Mouse (Mus musculus): ENCODE results near the gene 7530416G11Rik.

The 7530416G11Rik gene

DNA sequence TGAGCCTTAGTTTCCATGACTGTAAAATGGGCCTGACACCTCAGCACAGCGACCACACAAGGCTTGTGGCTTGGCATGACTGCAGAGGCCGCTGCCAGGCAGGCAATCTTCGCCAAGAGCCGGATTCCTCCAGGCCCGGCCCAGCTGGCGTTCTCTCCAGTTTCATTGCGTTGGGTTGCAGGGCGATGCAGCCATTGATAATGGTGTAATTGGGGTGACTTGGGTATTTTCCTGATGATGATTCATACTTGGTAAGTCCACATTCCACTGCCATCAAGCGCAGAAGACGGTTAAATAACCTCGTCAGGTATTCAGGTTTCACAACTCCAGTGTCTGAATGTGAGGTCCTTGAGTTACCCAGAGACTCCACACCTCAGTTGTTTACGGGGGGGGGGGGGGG lies 23.7 kb downstream of the 7530416G11Rik start:
- no peak for DNase-seq

- DNase-seq: peak; percentile 69 to 74
These were observed 25.4 kb downstream of the 7530416G11Rik start for GRCm38 (mm10) chr15:85477584-85477983.

GRCm38 (mm10) chr15:85474697-85475096 lies 28.3 kb downstream of the 7530416G11Rik start:
- no peak for DNase-seq

DNA sequence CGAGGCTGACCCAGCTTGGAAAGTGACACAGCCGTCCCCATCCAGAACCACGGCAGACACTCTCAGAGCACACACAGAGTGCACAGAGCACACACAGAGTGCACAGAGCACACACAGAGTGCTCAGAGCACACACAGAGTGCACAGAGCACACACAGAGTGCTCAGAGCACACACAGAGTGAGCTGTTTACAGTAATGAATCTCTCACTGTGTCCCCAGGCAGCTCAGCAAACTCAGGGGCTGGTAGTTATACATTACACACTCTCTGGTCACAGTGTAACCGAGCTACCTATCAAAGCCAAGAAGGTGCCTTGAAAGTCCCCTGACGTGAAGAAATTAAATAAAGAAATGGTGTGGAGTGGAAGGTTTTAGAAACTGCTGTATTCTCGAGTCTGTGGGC lies 33.6 kb downstream of the 7530416G11Rik start:
- no peak for DNase-seq

- no peak for DNase-seq
These were observed 36.5 kb downstream of the 7530416G11Rik start for GRCm38 (mm10) chr15:85466456-85467067.

GRCm38 (mm10) chr15:85464823-85465565 lies 38.0 kb downstream of the 7530416G11Rik start:
- DNase-seq: no peak

DNA sequence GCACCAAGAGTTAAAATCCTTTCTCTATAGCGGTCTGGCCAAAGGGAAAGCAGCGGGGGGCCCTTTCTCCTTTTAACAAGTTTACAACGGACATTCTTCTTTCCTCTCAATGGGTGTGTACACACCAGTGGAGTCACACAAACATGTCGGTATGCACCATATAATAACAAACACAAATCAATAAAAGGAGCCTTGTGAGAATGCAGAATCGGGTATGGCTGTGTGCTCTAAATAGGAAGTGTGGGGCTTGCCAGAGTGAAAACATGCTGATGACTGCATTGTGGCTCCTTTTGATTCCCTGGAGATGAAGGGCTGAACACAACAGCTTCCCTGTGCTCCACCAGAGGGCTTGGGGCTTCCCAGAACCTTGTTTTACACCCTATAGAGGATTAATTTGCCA lies 38.8 kb downstream of the 7530416G11Rik start:
- no peak for DNase-seq

DNA sequence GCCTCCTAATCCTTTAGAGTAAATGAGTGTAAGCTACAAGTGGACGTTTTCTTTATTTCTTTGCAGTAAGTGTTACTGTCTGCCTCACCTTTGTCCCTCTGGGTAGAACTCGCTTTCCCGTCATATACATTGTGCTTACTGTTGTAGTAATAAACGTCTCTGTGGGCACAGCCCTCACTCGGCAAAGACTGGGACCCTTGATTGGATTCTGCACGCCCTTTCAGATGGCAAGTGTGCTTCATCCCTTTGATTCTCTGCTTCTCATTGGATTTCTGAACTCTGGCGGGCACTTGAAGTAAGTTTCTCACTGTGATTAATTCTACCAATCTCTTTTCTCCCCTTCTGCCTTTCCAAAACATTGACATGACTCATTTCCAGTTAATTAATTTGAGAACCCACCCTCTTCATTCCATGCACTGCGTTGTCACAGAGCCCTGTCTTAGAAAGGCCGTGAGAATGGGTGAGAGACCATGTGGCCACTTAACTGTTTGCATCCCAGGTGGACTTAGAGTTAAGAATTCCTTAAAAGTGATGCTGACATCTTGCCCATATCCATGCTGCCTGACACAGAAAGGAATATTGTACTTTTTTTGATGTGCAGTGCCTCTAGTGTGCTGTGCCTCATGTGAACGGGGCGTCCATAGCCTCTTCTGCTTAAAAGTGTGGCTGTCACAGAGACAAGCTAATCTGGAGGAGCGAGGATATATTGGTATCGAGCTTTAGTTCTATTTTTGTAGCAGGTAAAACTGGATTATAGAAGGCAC lies 39.8 kb downstream of the 7530416G11Rik start:
- DNase-seq: no peak

DNA sequence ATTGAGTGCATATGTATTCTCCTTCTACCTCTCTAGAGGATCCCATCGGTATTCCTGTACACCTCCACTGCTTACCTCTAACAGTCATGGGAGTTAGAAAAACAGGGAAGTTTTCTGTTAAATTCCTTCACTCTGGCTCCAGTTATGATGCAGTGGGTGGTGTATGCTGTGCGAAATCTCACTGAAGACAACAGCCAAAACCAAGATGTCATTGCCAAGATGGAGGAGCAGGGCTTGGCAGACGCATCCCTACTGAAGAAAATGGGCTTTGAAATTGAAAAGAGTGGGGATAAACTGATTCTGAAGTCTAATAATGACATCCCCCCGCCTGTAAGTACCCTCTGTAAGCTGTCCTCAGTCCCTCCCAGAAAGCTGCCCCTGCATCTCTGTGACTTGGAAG lies 40.9 kb downstream of the 7530416G11Rik start:
- no peak for DNase-seq

GRCm38 (mm10) chr15:85461541-85461940 lies 41.5 kb downstream of the 7530416G11Rik start:
- no peak for DNase-seq

GRCm38 (mm10) chr15:85458631-85459082 lies 44.4 kb downstream of the 7530416G11Rik start:
- no peak for DNase-seq

DNA sequence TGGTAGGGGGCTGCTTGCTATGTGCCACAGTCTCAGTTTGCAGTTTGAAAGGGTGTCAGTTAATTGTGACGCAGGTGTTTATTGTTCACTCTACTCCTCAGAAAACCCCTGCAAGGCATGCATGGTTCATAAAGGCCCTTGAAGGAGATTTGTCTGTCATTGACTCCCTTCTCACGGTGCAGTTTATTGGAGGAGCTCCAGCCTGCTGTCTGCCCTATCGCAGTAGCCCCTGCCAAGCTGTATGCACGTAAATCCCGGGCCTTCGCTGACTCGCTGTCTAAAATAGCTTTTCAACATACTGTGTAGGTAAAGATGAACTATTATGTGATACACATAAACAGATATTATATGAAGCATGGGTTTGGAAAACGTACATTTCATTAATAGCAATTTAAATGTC lies 45.2 kb downstream of the 7530416G11Rik start:
- DNase-seq: no peak

DNA sequence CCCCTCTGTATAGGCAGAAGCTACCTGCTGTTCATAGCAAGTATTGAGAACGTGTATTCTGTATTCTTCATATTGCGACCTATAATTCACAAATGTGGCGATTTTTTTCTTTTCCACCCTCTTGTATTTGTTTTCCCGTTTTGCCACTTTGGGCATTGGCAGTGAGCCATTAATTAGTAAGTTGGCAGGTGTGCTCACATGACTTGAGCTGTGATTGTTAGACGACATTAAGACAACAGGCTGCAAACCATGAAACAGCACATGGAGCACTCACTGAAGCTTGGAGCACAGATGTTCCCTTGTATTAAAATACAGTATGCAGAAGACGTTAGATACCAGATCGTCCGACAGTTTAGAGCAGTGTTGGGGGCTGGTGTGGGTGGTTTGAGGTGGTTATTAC lies 46.1 kb downstream of the 7530416G11Rik start:
- no peak for DNase-seq

DNA sequence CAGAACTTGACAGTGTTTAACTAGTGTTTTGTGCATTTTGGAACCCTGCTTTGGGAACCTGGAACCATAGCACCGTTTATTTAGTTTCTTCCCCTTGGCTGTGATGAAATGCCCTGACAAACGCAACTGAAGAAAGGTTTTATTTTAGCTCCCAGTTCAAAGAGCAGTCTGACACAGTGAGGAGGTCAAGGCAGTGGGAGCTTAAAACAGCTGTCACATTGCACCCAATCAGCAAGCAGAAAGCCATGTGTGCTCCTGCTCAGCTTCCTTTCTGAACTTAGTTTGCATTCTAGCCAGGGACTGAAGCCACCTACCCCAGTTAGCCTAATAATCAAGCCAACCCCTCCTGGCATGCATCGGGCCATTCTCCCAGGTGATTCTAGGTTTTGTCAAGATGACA lies 56.4 kb downstream of the 7530416G11Rik start:
- no peak for DNase-seq
